ENCODE assay signal across 9 mouse cellular contexts in the genomic region with DNA sequence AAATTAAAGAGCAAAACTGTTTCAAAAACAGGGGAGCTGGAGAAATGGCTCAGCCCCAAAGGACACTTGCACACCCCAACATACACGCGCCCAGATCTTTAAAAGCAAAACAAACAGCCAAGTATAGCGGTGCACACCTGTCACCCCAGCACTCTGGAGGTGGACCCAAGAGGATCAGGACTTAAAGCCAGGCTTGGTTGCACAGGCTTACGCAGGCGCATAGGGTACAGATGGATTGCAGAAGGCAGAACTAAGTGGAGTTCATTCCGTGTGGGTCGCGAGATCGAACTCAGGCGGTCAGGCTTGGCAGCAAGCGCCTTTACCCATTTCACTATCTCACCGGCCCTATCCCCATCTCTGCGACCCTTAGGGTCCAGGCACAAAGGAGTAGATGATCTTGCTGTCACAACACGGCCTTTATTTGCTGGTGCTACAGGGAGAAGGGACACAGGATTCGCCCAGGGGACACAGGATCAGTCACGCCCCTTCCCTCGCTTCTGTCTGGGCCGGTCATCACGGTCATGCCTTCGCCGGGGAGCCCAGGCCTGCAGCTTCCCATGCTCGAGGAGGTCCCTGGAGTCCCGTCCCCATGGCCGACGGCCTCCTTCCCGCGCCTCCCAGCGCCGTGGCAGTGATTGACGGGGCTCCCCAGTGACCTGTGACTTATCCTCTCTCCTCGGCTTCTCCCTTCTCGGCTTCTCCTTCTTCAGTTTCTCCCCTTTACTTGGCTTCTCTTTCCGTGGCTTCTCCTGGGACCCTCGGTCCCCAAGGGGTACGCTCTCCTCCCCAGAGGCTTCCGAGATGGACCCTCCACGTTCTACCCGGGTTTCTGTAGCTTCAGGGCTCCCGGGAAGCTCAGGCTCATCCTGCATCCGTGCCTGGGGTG. TPM values are rescaled to one million over a fixed set of nuclear protein-coding genes. Genes with fewer than 3 reads are reported as not detected.
DNase-seq lines count a peak whose midpoint lies in the region; ATAC-seq lines count a peak whose summit lies in the region.
"Had no signal": no experiment of that assay in that cellular context is flagged by ENCODE, and none has a peak within 500 bp of the region (broad histone marks: within the 10 kb centered on the region; RNA-seq: fewer than 3 reads in every experiment).

No protein-coding gene starts in this region.

- H3K9ac ChIP-seq in forebrain, embryonic 16.5 days (replicated peaks; ENCODE audit: low read depth, low read length) = peak overlapping the region; percentile 26; the same call in 1 of the 2 replicates
- peak overlapping the region; percentile 24; the same call in 1 of the 2 replicates for H3K9ac ChIP-seq in midbrain, embryonic 11.5 days (ENCODE audit: low read length)

- no peak for ATAC-seq in forebrain, embryonic 16.5 days
- no peak for ATAC-seq in midbrain, embryonic 11.5 days (ENCODE audit: low FRiP score)

- H3K9me3 ChIP-seq in heart, embryonic 10.5 days = no peaks in the 10 kb centered on the region
- no peaks in the 10 kb centered on the region for H3K9me3 ChIP-seq in forebrain, embryonic 16.5 days (ENCODE audit: control insufficient read depth, low read length)
- no peaks in the 10 kb centered on the region for H3K9me3 ChIP-seq in midbrain, embryonic 11.5 days (ENCODE audit: control insufficient read depth, low read length)

- H3K27me3 ChIP-seq in heart, embryonic 10.5 days (ENCODE audit: insufficient read depth, poor library complexity, severe bottlenecking) = peaks cover 26% of the 10 kb centered on the region
- H3K27me3 ChIP-seq in forebrain, embryonic 16.5 days (replicated peaks; ENCODE audit: control insufficient read depth, insufficient read depth, low read length) = peaks cover 25% of the 10 kb centered on the region
- H3K27me3 ChIP-seq in midbrain, embryonic 11.5 days (ENCODE audit: control insufficient read depth, insufficient read depth, low read length) = peaks cover 30% of the 10 kb centered on the region

- H3K4me1 ChIP-seq in heart, embryonic 10.5 days = peaks cover 73% of the 10 kb centered on the region
- peaks cover 26% of the 10 kb centered on the region for H3K4me1 ChIP-seq in forebrain, embryonic 16.5 days (replicated peaks; ENCODE audit: control insufficient read depth, insufficient read depth, low read length)
- H3K4me1 ChIP-seq in midbrain, embryonic 11.5 days (ENCODE audit: control insufficient read depth, insufficient read depth, low read length) = peaks cover 25% of the 10 kb centered on the region

- DNase-seq in heart, embryonic 10.5 days (ENCODE audit: low spot score) = no peak
- no peak for DNase-seq in heart, postnatal 4 days
- peak; percentile 37 for DNase-seq in MN1 (ENCODE audit: low spot score)
- DNase-seq in midbrain, embryonic 11.5 days (ENCODE audit: low spot score, missing footprints) = peak; percentile 91
- DNase-seq in frontal cortex, postnatal 14 days (ENCODE audit: low spot score in 2 of 2) = no peak
- no peak for DNase-seq in testis, postnatal 10 days (ENCODE audit: low spot score)
- DNase-seq in cerebellum, postnatal 36 days = no peak

- H3K27ac ChIP-seq in heart, embryonic 10.5 days = peak overlapping the region; percentile 89
- no peak overlapping the region for H3K27ac ChIP-seq in forebrain, embryonic 16.5 days (ENCODE audit: low read length)
- no peak overlapping the region for H3K27ac ChIP-seq in midbrain, embryonic 11.5 days (ENCODE audit: low read depth, low read length)
- H3K27ac ChIP-seq: macrophage had no signal

- peaks cover 26% of the 10 kb centered on the region for H3K36me3 ChIP-seq in heart, embryonic 10.5 days
- peaks cover 6% of the 10 kb centered on the region for H3K36me3 ChIP-seq in forebrain, embryonic 16.5 days (ENCODE audit: control insufficient read depth, insufficient read depth)
- peaks cover 13% of the 10 kb centered on the region for H3K36me3 ChIP-seq in midbrain, embryonic 11.5 days (ENCODE audit: control insufficient read depth, insufficient read depth, low read length)

- 13% methylated on average over 40 of the region's 40 CpGs for WGBS in heart, embryonic 10.5 days
- 17% methylated on average over 40 of the region's 40 CpGs for WGBS in forebrain, embryonic 16.5 days
- WGBS in midbrain, embryonic 11.5 days = 20% methylated on average over 40 of the region's 40 CpGs

- H3K4me2 ChIP-seq in forebrain, embryonic 16.5 days (ENCODE audit: low read length) = no peak overlapping the region
- peak overlapping the region; percentile 29; the same call in 1 of the 2 replicates for H3K4me2 ChIP-seq in midbrain, embryonic 11.5 days

- peak overlapping the region; percentile 69 for H3K4me3 ChIP-seq in heart, embryonic 10.5 days
- no peak overlapping the region for H3K4me3 ChIP-seq in forebrain, embryonic 16.5 days (replicated peaks; ENCODE audit: low read length)
- H3K4me3 ChIP-seq in midbrain, embryonic 11.5 days (ENCODE audit: low read depth, low read length) = peak overlapping the region; percentile 6; the same call in 1 of the 2 replicates

RNA-seq across cellular contexts. Expression of a gene that starts 3.3 kb away (rescaled TPM):
- polyA plus RNA-seq in heart, embryonic 10.5 days (2016; fragmentation: Nextera tagmentation; extraction: Ambion mirVana) = not detected in 2 replicates
- total RNA-seq in heart, postnatal 4 days (2021) = 1 to 10 TPM in 1 of 2 experiments, under 1 TPM in 1; 0.61 to 1.0 TPM
- polyA plus RNA-seq in forebrain, embryonic 16.5 days (2015; fragmentation: Nextera tagmentation; extraction: Ambion mirVana) = 0.15 TPM in 1 of 2 replicates, not detected in the other
- not detected in 2 replicates for polyA plus RNA-seq in midbrain, embryonic 11.5 days (2014; fragmentation: Nextera tagmentation; extraction: Ambion mirVana)
- polyA plus RNA-seq: macrophage had no signal

RNA-seq across cellular contexts. Expression of a gene that starts 5.0 kb away (rescaled TPM):
- 7.9 and 8.8 TPM in 2 replicates for polyA plus RNA-seq in heart, embryonic 10.5 days (2016; fragmentation: Nextera tagmentation; extraction: Ambion mirVana)
- total RNA-seq in heart, postnatal 4 days (2021) = 1 to 10 TPM in 1 of 2 experiments, under 1 TPM in 1; 0.62 to 1.6 TPM
- not detected in 2 replicates for polyA plus RNA-seq in forebrain, embryonic 16.5 days (2015; fragmentation: Nextera tagmentation; extraction: Ambion mirVana)
- polyA plus RNA-seq in midbrain, embryonic 11.5 days (2014; fragmentation: Nextera tagmentation; extraction: Ambion mirVana) = 0.38 and 0.80 TPM in 2 replicates
- polyA plus RNA-seq: macrophage had no signal

RNA-seq across cellular contexts. Expression of a gene that starts 9.9 kb away (rescaled TPM):
- 116 and 151 TPM in 2 replicates for polyA plus RNA-seq in heart, embryonic 10.5 days (2016; fragmentation: Nextera tagmentation; extraction: Ambion mirVana)
- total RNA-seq in heart, postnatal 4 days (2021) = 10 to 100 TPM; 36.2 to 37.1 TPM
- 129 and 143 TPM in 2 replicates for polyA plus RNA-seq in forebrain, embryonic 16.5 days (2015; fragmentation: Nextera tagmentation; extraction: Ambion mirVana)
- 138 and 151 TPM in 2 replicates for polyA plus RNA-seq in midbrain, embryonic 11.5 days (2014; fragmentation: Nextera tagmentation; extraction: Ambion mirVana)

RNA-seq across cellular contexts. Expression of a gene that starts 10.3 kb away (rescaled TPM):
- 70.6 and 84.1 TPM in 2 replicates for polyA plus RNA-seq in heart, embryonic 10.5 days (2016; fragmentation: Nextera tagmentation; extraction: Ambion mirVana)
- total RNA-seq in heart, postnatal 4 days (2021) = 10 to 100 TPM; 46.0 to 51.7 TPM
- 62.6 and 65.1 TPM in 2 replicates for polyA plus RNA-seq in forebrain, embryonic 16.5 days (2015; fragmentation: Nextera tagmentation; extraction: Ambion mirVana)
- 92.2 and 104 TPM in 2 replicates for polyA plus RNA-seq in midbrain, embryonic 11.5 days (2014; fragmentation: Nextera tagmentation; extraction: Ambion mirVana)

RNA-seq across cellular contexts. Expression of a gene that starts 18.1 kb away (rescaled TPM):
- polyA plus RNA-seq in heart, embryonic 10.5 days (2016; fragmentation: Nextera tagmentation; extraction: Ambion mirVana) = 2,064 and 2,176 TPM in 2 replicates
- 1,000 to 10,000 TPM; 1,002 to 1,049 TPM for total RNA-seq in heart, postnatal 4 days (2021)
- polyA plus RNA-seq in forebrain, embryonic 16.5 days (2015; fragmentation: Nextera tagmentation; extraction: Ambion mirVana) = 1,342 and 1,351 TPM in 2 replicates
- 1,723 and 1,824 TPM in 2 replicates for polyA plus RNA-seq in midbrain, embryonic 11.5 days (2014; fragmentation: Nextera tagmentation; extraction: Ambion mirVana)

Comparison
In these comparisons a context has a peak if more than half of its experiments do, and no peak if none do; other contexts are left out.
1. DNase-seq: peak in MN1 (single experiment) and midbrain, embryonic 11.5 days (single experiment); none in heart, embryonic 10.5 days (single experiment), heart, postnatal 4 days (single experiment), frontal cortex, postnatal 14 days (0 of 2), testis, postnatal 10 days (single experiment) and cerebellum, postnatal 36 days (0 of 2).